Mouse (Mus musculus): ENCODE measurements at regions not wholly inside any gene's neighbourhood (a gene's known extent, or its start where the extent isn't known, plus 50 kb on each side); places are given as distances from the start of the nearest gene placed in this dataset.

- ATAC-seq (replicated peaks; ENCODE audit: poor library complexity) = no peak
Observed at GRCm38 (mm10) chr8:54449811-54450210, 79.6 kb upstream of the Asb5 start.

GRCm38 (mm10) chr8:54451323-54452021, 77.9 kb upstream of the Asb5 start:
- ATAC-seq (replicated peaks; ENCODE audit: poor library complexity) = no peak

- ATAC-seq (replicated peaks; ENCODE audit: poor library complexity) = peak; percentile 85
Observed at GRCm38 (mm10) chr8:54464977-54465376, 64.4 kb upstream of the Asb5 start.

- peak; percentile 88 for ATAC-seq (replicated peaks; ENCODE audit: poor library complexity)
Observed at GRCm38 (mm10) chr8:54465458-54466102, 63.8 kb upstream of the Asb5 start.
